Comparison of ENCODE assay signal across 21 mouse cellular contexts in the genomic region with DNA sequence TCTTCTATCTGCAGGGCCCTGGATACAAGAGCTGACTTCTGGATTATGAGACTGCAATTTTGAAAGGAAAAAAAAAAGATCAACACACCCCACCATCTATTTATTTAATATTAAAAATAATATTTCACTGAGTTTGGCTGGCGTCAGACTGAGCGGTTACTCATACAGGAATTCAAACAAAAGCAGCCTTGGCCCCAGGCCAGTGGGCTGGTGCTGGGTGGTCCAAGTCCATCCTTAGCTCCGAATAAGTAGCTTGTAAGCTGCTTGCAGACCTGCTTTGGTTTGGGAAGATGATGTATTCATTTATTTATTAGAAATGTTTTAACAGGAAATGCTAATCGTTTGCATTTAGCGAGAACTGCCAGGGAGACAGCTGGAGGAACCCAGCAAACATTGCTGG. TPM values are rescaled to one million over a fixed set of nuclear protein-coding genes. Genes with fewer than 3 reads are reported as not detected.
DNase-seq lines count a peak whose midpoint lies in the region; ATAC-seq lines count a peak whose summit lies in the region.
"Had no signal": no experiment of that assay in that cellular context is flagged by ENCODE, and none has a peak within 500 bp of the region (broad histone marks: within the 10 kb centered on the region; RNA-seq: fewer than 3 reads in every experiment).

No protein-coding gene starts in this region.

- H3K4me1 ChIP-seq in heart, embryonic 11.5 days (ENCODE audit: control insufficient read depth, insufficient read depth, low read length), result no peaks in the 10 kb centered on the region
- H3K4me1 ChIP-seq in intestine, embryonic 15.5 days (replicated peaks), result peaks cover 20% of the 10 kb centered on the region
- H3K4me1 ChIP-seq: embryonic facial prominence, embryonic 13.5 days; forebrain, embryonic 12.5 days; liver, embryonic 15.5 days; midbrain, embryonic 13.5 days; neural tube, embryonic 12.5 days had no signal

- no peak overlapping the region for H3K4me2 ChIP-seq in heart, embryonic 11.5 days
- H3K4me2 ChIP-seq in intestine, embryonic 15.5 days (replicated peaks), result no peak overlapping the region
- H3K4me2 ChIP-seq: embryonic facial prominence, embryonic 13.5 days; forebrain, embryonic 12.5 days; liver, embryonic 15.5 days; midbrain, embryonic 13.5 days; neural tube, embryonic 12.5 days had no signal

- H3K9me3 ChIP-seq in heart, embryonic 11.5 days (replicated peaks; ENCODE audit: control insufficient read depth, low read length), result no peaks in the 10 kb centered on the region
- no peaks in the 10 kb centered on the region for H3K9me3 ChIP-seq in intestine, embryonic 15.5 days
- H3K9me3 ChIP-seq: embryonic facial prominence, embryonic 13.5 days; forebrain, embryonic 12.5 days; liver, embryonic 15.5 days; midbrain, embryonic 13.5 days; neural tube, embryonic 12.5 days had no signal

- H3K27ac ChIP-seq in heart, embryonic 11.5 days (ENCODE audit: low read depth, low read length), result no peak overlapping the region
- H3K27ac ChIP-seq in intestine, embryonic 15.5 days, result peak overlapping the region; percentile 61
- H3K27ac ChIP-seq: embryonic facial prominence, embryonic 13.5 days; forebrain, embryonic 12.5 days; kidney, postnatal 0 days; liver, embryonic 15.5 days; midbrain, embryonic 13.5 days; neural tube, embryonic 12.5 days had no signal

- no peak overlapping the region for H3K4me3 ChIP-seq in heart, embryonic 11.5 days (ENCODE audit: low read depth, low read length)
- no peak overlapping the region for H3K4me3 ChIP-seq in intestine, embryonic 15.5 days (replicated peaks)
- H3K4me3 ChIP-seq: embryonic facial prominence, embryonic 13.5 days; forebrain, embryonic 12.5 days; liver, embryonic 15.5 days; midbrain, embryonic 13.5 days; neural tube, embryonic 12.5 days had no signal

- 74% methylated on average over 5 of the region's 5 CpGs for WGBS in heart, embryonic 11.5 days (ENCODE audit: insufficient replicate concordance)
- WGBS in intestine, embryonic 15.5 days, result 36% methylated on average over 5 of the region's 5 CpGs

- ATAC-seq in heart, embryonic 11.5 days (replicated peaks; ENCODE audit: insufficient number of reproducible peaks, low FRiP score, low TSS enrichment), result no peak
- ATAC-seq in intestine, embryonic 15.5 days, result peak; percentile 82
- no peak for ATAC-seq in monocyte, adult 5-6 weeks (replicated peaks; ENCODE audit: insufficient number of reproducible peaks, low FRiP score, low TSS enrichment, poor library complexity, severe bottlenecking)
- ATAC-seq: midbrain, embryonic 13.5 days had no signal

- H3K9ac ChIP-seq in heart, embryonic 11.5 days (ENCODE audit: low read depth, low read length), result no peak overlapping the region
- H3K9ac ChIP-seq in intestine, embryonic 15.5 days, result no peak overlapping the region
- H3K9ac ChIP-seq: embryonic facial prominence, embryonic 13.5 days; forebrain, embryonic 12.5 days; liver, embryonic 15.5 days; midbrain, embryonic 13.5 days; neural tube, embryonic 12.5 days had no signal

- H3K27me3 ChIP-seq in heart, embryonic 11.5 days (ENCODE audit: control insufficient read depth, insufficient read depth, low read length), result 0 out of 2 replicates have a peak, but pooled peaks cover 7% of the 10 kb centered on the region
- no peaks in the 10 kb centered on the region for H3K27me3 ChIP-seq in intestine, embryonic 15.5 days (replicated peaks)

- H3K36me3 ChIP-seq in heart, embryonic 11.5 days (ENCODE audit: control insufficient read depth, insufficient read depth, low read length), result no peaks in the 10 kb centered on the region
- H3K36me3 ChIP-seq in intestine, embryonic 15.5 days, result no peaks in the 10 kb centered on the region
- H3K36me3 ChIP-seq: embryonic facial prominence, embryonic 13.5 days; forebrain, embryonic 12.5 days; liver, embryonic 15.5 days; midbrain, embryonic 13.5 days; neural tube, embryonic 12.5 days had no signal

- DNase-seq in heart, adult 18-20 months, result peak; percentile 12 to 28
- peak; percentile 59 for DNase-seq in testis, postnatal 10 days (ENCODE audit: low spot score)
- DNase-seq in testis, postnatal 14 days (ENCODE audit: low spot score), result no peak
- peak; percentile 70 to 76 for DNase-seq in lung, postnatal 4 days
- no peak for DNase-seq in cerebellum, adult 11 months
- DNase-seq: cerebellum, postnatal 36 days; retina, postnatal 1 day; thymus, postnatal 14 days had no signal

RNA-seq across cellular contexts. Expression of a gene that starts 38.8 kb away (rescaled TPM):
- total RNA-seq in heart, adult 18-20 months (2021), result 1,000 to 10,000 TPM; 1,066 to 1,082 TPM
- 134 and 158 TPM in 2 replicates for polyA plus RNA-seq in heart, embryonic 11.5 days (2014; fragmentation: Nextera tagmentation; extraction: Ambion mirVana)
- polyA plus RNA-seq in intestine, embryonic 15.5 days (2015; fragmentation: Nextera tagmentation; extraction: Ambion mirVana), result 58.7 and 60.7 TPM in 2 replicates
- 8.9 to 15.1 TPM (median 11.3 TPM) in 3 replicates for total RNA-seq in monocyte, adult 5-6 weeks (2017)

RNA-seq across cellular contexts. Expression of a gene that starts 49.0 kb away (rescaled TPM):
- total RNA-seq in heart, adult 18-20 months (2021), result not detected
- not detected in 2 replicates for polyA plus RNA-seq in heart, embryonic 11.5 days (2014; fragmentation: Nextera tagmentation; extraction: Ambion mirVana)
- 80.9 and 88.1 TPM in 2 replicates for polyA plus RNA-seq in intestine, embryonic 15.5 days (2015; fragmentation: Nextera tagmentation; extraction: Ambion mirVana)
- total RNA-seq in monocyte, adult 5-6 weeks (2017), result not detected in 3 replicates
- total RNA-seq: gastrocnemius, adult 8-10 months; heart, postnatal 36 days; layer of hippocampus, postnatal 14 days had no signal
- polyA plus RNA-seq: kidney, postnatal 0 days; limb, embryonic 11.5 days; neural tube, embryonic 12.5 days had no signal

Comparison
In these comparisons a context has a peak if more than half of its experiments do, and no peak if none do; other contexts are left out.
1. DNase-seq: peak in heart, adult 18-20 months (2 of 2), testis, postnatal 10 days (single experiment) and lung, postnatal 4 days (2 of 2); none in testis, postnatal 14 days (single experiment) and cerebellum, adult 11 months (single experiment).
2. RNA of a gene that starts 38.8 kb away (total RNA-seq): 1,066 to 1,082 TPM in heart, adult 18-20 months; 8.9 to 15.1 TPM in monocyte, adult 5-6 weeks; every median in the first group is over 10 times any median in the second.